Mouse (Mus musculus) erythroblast, embryonic 14.5 days (primary cell): ENCODE data around the gene Uba3. TPM values are rescaled to one million over a fixed set of nuclear protein-coding genes. Genes with fewer than 3 reads are reported as not detected.

Source experiments
- H3K27me3 ChIP-seq: 2 replicates; pipeline ENCODE4 v1.6.1; 2012; ENCODE audit warnings: inconsistent platforms; ENCODE audit not compliant: control insufficient read depth
- H3K36me3 ChIP-seq: 2 replicates; pipeline ENCODE4 v1.6.1; 2012; ENCODE audit warnings: mild to moderate bottlenecking, inconsistent platforms; ENCODE audit not compliant: control insufficient read depth
- H3K4me1 ChIP-seq: 2 replicates; pipeline ENCODE4 v1.6.1; 2012; ENCODE audit warnings: inconsistent platforms; ENCODE audit not compliant: control insufficient read depth
- H3K4me3 ChIP-seq: replicated peaks from 2 replicates; pipeline ENCODE3; 2012; ENCODE audit warnings: moderate library complexity, mild to moderate bottlenecking, inconsistent platforms
- H3K9me3 ChIP-seq: 2 replicates; pipeline ENCODE4 v1.6.1; 2012; ENCODE audit warnings: low read length, inconsistent platforms, mixed read lengths; ENCODE audit not compliant: control insufficient read depth
- GATA1 ChIP-seq: IDR thresholded peaks from 2 replicates; pipeline ENCODE4 v1.6.1; 2012; ENCODE audit warnings: low read length, inconsistent platforms, mixed read lengths
- TAL1 ChIP-seq: IDR thresholded peaks from 3 replicates; pipeline ENCODE4 v1.6.1; 2012; ENCODE audit warnings: low read length, inconsistent platforms, mixed read lengths
- polyA plus RNA-seq: library from polyadenylated mRNA; stranded (reverse); fragments of >175 nt; gene quantifications from 2 replicates; pipeline ENCODE4 v1.2.3, GENCODE M21; 2012

Gene Uba3
- polyA plus RNA-seq, 1 experiment = 0.89 TPM

- TF ChIP-seq TAL1 = no peak
- TF ChIP-seq GATA1 = no peak
- H3K4me3 ChIP-seq = peak within 1 kb of the TSS; percentile 77
Measured at GRCm38 (mm10) chr6:97148383-97149251, 56.8 kb downstream of the Uba3 start, which contains the start of gene Eogt. Eogt (minus strand) TSS chr6:97149182.

GRCm38 (mm10) chr6:97147755-97148382 lies 57.6 kb downstream of the Uba3 start:
- H3K9me3 ChIP-seq = no peaks in the 10 kb centered on the region
- TF ChIP-seq TAL1 = no peak
- TF ChIP-seq GATA1 = no peak

More at GRCm38 (mm10) chr6:97148383-97149251, 56.8 kb downstream of the Uba3 start, which contains the start of gene Eogt:
- Histone ChIP-seq H3K9me3 (no peaks in the 10 kb centered on the region), H3K4me1 (peaks cover 18% of the 10 kb centered on the region), H3K27me3 (no peaks in the 10 kb centered on the region; the same call in 1 of the 2 replicates), H3K36me3 (peaks cover 6% of the 10 kb centered on the region)

GRCm38 (mm10) chr6:97145156-97145555 lies 60.3 kb downstream of the Uba3 start:
- H3K27me3 ChIP-seq = no peaks in the 10 kb centered on the region; the same call in 1 of the 2 replicates
- H3K4me1 ChIP-seq = peaks cover 18% of the 10 kb centered on the region
- no peaks in the 10 kb centered on the region; the same call in none of the 2 replicates for H3K36me3 ChIP-seq
- H3K9me3 ChIP-seq = no peaks in the 10 kb centered on the region
- no peak for TF ChIP-seq TAL1
- no peak for TF ChIP-seq GATA1
- no peak overlapping the region for H3K4me3 ChIP-seq

More at GRCm38 (mm10) chr6:97147755-97148382, 57.6 kb downstream of the Uba3 start:
- Histone ChIP-seq H3K27me3 (no peaks in the 10 kb centered on the region; the same call in 1 of the 2 replicates), H3K36me3 (peaks cover 5% of the 10 kb centered on the region), H3K4me1 (peaks cover 18% of the 10 kb centered on the region), H3K4me3 (peak overlapping the region; percentile 77)

GRCm38 (mm10) chr6:97144359-97144758 lies 61.1 kb downstream of the Uba3 start:
- Histone ChIP-seq H3K36me3 (no peaks in the 10 kb centered on the region; the same call in none of the 2 replicates), H3K27me3 (no peaks in the 10 kb centered on the region; the same call in 1 of the 2 replicates), H3K4me1 (peaks cover 18% of the 10 kb centered on the region), H3K9me3 (no peaks in the 10 kb centered on the region), H3K4me3 (no peak overlapping the region)
- TF ChIP-seq TAL1 (no peak), GATA1 (no peak)

GRCm38 (mm10) chr6:97142611-97143010 lies 62.8 kb downstream of the Uba3 start:
- no peaks in the 10 kb centered on the region for H3K9me3 ChIP-seq
- H3K4me3 ChIP-seq = no peak overlapping the region
- H3K4me1 ChIP-seq = peaks cover under 1% of the 10 kb centered on the region
- no peaks in the 10 kb centered on the region; the same call in none of the 2 replicates for H3K36me3 ChIP-seq
- TF ChIP-seq TAL1 (no peak), GATA1 (no peak)
- H3K27me3 ChIP-seq = no peaks in the 10 kb centered on the region

- no peak overlapping the region for H3K4me3 ChIP-seq
- no peaks in the 10 kb centered on the region; the same call in none of the 2 replicates for H3K36me3 ChIP-seq
- H3K9me3 ChIP-seq = no peaks in the 10 kb centered on the region
- H3K27me3 ChIP-seq = no peaks in the 10 kb centered on the region
- no peak for TF ChIP-seq TAL1
- TF ChIP-seq GATA1 = no peak
- no peaks in the 10 kb centered on the region for H3K4me1 ChIP-seq
Measured at GRCm38 (mm10) chr6:97141811-97142210, 63.6 kb downstream of the Uba3 start.

Other genes starting within 250 kb of the Uba3 start
- not detected in 2 replicates for gene Fam19a4, start 145.2 kb downstream of the Uba3 start, polyA plus RNA-seq
- gene Eogt, start 56.5 kb downstream of the Uba3 start, polyA plus RNA-seq = 0.03 TPM in 1 of 2 replicates, not detected in the other
- gene Tmf1, start 26.5 kb downstream of the Uba3 start, polyA plus RNA-seq = 0.24 and 0.32 TPM in 2 replicates
- 1.9 TPM in 2 replicates for gene Arl6ip5, start 5.0 kb upstream of the Uba3 start, polyA plus RNA-seq
- gene Lmod3, start 47.1 kb upstream of the Uba3 start, polyA plus RNA-seq = not detected in 2 replicates